Mouse (Mus musculus) spleen, adult 12 weeks (tissue): ENCODE data around the gene C8g.
A peak's percentile ranks its signal among the peaks of the same experiment; 100 is the strongest.

Experiments used
- DNase-seq: peaks from one replicate; pipeline ENCODE4 v3.0.0; 2022; ENCODE audit warnings: low spot score

C8g gene

GRCm38 (mm10) chr2:25467606-25468303, 33.8 kb downstream of the C8g start:
- no peak for DNase-seq

GRCm38 (mm10) chr2:25465816-25466635, 35.5 kb downstream of the C8g start:
- DNase-seq: peak; percentile 30

- DNase-seq: no peak
Measured at GRCm38 (mm10) chr2:25465256-25465655, 36.3 kb downstream of the C8g start.

GRCm38 (mm10) chr2:25463630-25464029, 37.9 kb downstream of the C8g start:
- no peak for DNase-seq

GRCm38 (mm10) chr2:25461407-25461806, 40.1 kb downstream of the C8g start:
- DNase-seq: no peak

GRCm38 (mm10) chr2:25460551-25461309, 40.8 kb downstream of the C8g start, which contains the start of gene Paxx:
Paxx (minus strand) TSS chr2:25461094.
- DNase-seq: peak; percentile 82

- no peak for DNase-seq
Measured at GRCm38 (mm10) chr2:25460135-25460534, 41.4 kb downstream of the C8g start.

- DNase-seq: no peak
Measured at GRCm38 (mm10) chr2:25458911-25459310, 42.6 kb downstream of the C8g start.

GRCm38 (mm10) chr2:25457022-25457896, 44.3 kb downstream of the C8g start:
- no peak for DNase-seq

- no peak for DNase-seq
Measured at GRCm38 (mm10) chr2:25456205-25456953, 45.1 kb downstream of the C8g start, which contains the start of gene Clic3. Clic3 (plus strand) TSS chr2:25456838.

GRCm38 (mm10) chr2:25452951-25453350, 48.6 kb downstream of the C8g start:
- no peak for DNase-seq

- no peak for DNase-seq
Measured at GRCm38 (mm10) chr2:25450853-25451647, 50.5 kb downstream of the C8g start.
